Mouse (Mus musculus) intestine, embryonic 15.5 days (tissue): Measurements from ENCODE around the gene Dido1. TPM values are rescaled to one million over a fixed set of nuclear protein-coding genes. Genes with fewer than 3 reads are reported as not detected.
A peak's percentile ranks its signal among the peaks of the same experiment; 100 is the strongest.

ENCODE experiments used
- ATAC-seq: fragments of 200-750 bp; cut with Nextera tagmentation; 2 replicates; pipeline ENCODE4 v1.8.0; 2017; ENCODE audit warnings: moderate TSS enrichment, moderate library complexity
- H3K27ac ChIP-seq: fragments of 300-500 bp; sonication (generic); 2 replicates; pipeline ENCODE4 v1.5.1; 2015; ENCODE audit warnings: mild to moderate bottlenecking, inconsistent platforms
- H3K27me3 ChIP-seq: fragments of 300-500 bp; sonication (generic); replicated peaks from 2 replicates; pipeline ENCODE4 v1.6.1; 2015; ENCODE audit warnings: inconsistent platforms
- H3K36me3 ChIP-seq: fragments of 300-500 bp; sonication (generic); 2 replicates; pipeline ENCODE4 v1.6.1; 2015; ENCODE audit warnings: inconsistent platforms
- H3K4me1 ChIP-seq: fragments of 300-500 bp; sonication (generic); replicated peaks from 2 replicates; pipeline ENCODE4 v1.6.1; 2015; ENCODE audit warnings: inconsistent platforms
- H3K4me2 ChIP-seq: fragments of 300-500 bp; sonication (generic); replicated peaks from 2 replicates; pipeline ENCODE4 v1.6.1; 2015; ENCODE audit warnings: mild to moderate bottlenecking, inconsistent platforms
- H3K4me3 ChIP-seq: fragments of 300-500 bp; sonication (generic); replicated peaks from 2 replicates; pipeline ENCODE4 v1.5.1; 2015; ENCODE audit warnings: inconsistent platforms
- H3K9ac ChIP-seq: fragments of 300-500 bp; sonication (generic); 2 replicates; pipeline ENCODE4 v1.6.1; 2015; ENCODE audit warnings: inconsistent platforms
- H3K9me3 ChIP-seq: fragments of 300-500 bp; sonication (generic); 2 replicates; pipeline ENCODE4 v1.6.1; 2016; ENCODE audit warnings: inconsistent platforms
- WGBS: fragments of 180-500 bp; shearing (Covaris S2); methylation state at CpG from one replicate; pipeline ENCODE4 v1.1.7; 2015; 5-methylcytosine and 5-hydroxymethylcytosine counted together
- polyA plus RNA-seq: library from polyadenylated mRNA; unstranded; fragments of >200 nt; fragmentation: Nextera tagmentation; extraction: Ambion mirVana; gene quantifications from 2 replicates; pipeline ENCODE4 v1.2.1, GENCODE M21; 2015

The Dido1 gene
- polyA plus RNA-seq, 1 experiment from 2014 or later: 22.8 TPM

DNA sequence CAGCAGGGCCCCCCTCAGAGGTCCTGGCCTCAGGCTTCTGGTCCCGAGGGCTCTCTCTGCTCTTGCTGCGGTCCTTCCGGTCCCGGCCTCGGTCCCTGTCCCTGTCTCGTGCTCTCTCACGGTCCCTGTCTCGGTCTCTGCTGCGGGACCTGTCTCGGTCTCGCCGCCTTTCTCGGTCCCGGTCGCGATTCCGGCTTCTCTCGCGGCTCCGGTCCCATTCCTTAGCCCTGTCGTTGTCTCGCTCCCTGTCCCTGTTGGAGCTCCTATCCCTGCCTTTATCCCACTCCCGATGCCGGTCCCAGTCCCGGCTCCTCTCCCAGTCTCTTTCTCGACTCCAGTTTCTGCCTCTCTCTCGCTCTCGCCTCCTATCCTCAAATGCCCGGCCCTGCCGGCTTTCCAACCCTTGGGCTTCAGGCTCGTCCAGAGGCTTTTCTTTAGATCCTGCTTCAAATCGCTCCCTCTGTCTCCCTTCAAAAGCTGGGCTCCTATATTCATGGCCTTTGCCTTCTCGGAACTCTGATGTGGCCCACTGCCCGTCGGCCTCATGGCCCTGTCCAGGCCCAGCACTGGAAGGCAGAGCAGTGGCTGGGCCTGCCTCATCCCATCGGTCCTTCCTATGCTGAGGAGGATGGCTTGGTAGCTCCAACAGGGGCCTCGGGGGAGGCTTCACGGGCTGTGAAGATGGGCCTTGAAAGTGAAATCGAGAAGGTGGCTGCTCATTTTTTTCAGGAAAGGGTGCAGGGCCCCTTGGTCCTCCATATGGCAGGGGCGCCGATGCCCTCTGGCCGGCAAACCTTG, 50.2 kb downstream of the Dido1 start:
- no peak overlapping the region for H3K9ac ChIP-seq
- peaks cover 8% of the 10 kb centered on the region; the same call in 1 of the 2 replicates for H3K36me3 ChIP-seq
- peak overlapping the region; percentile 24 for H3K4me2 ChIP-seq
- H3K4me1 ChIP-seq: 0 out of 2 replicates have a peak, but pooled peaks cover 4% of the 10 kb centered on the region
- H3K9me3 ChIP-seq: no peaks in the 10 kb centered on the region
- no peak overlapping the region for H3K4me3 ChIP-seq
- no peak overlapping the region for H3K27ac ChIP-seq
- H3K27me3 ChIP-seq: no peaks in the 10 kb centered on the region
- 40% methylated on average over 42 of the region's 42 CpGs for WGBS
- ATAC-seq: 0 out of 2 replicates have a peak, but pooled peaks have one; percentile 48

DNA sequence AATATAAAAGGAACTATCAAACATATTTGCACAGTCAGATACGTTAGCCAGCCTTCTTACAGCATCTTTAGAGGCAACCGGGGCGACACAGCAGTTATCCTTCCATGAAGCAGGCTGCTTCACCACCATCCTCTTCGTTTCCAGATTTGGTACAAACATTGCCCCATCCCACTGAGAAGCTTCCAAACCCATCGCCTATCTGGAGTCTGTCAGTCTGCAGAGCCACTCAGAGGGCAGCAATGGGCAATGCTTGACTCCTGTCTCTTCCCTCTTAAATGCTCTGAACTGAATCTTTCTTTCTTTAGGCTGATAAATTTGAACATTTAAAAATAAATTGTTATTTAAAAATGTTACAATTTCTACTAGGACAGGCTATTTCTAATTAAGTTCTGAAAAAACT, 51.4 kb downstream of the Dido1 start:
- WGBS: 81% methylated on average over 5 of the region's 5 CpGs
- H3K4me3 ChIP-seq: no peak overlapping the region
- no peak overlapping the region for H3K4me2 ChIP-seq
- H3K9me3 ChIP-seq: no peaks in the 10 kb centered on the region
- no peaks in the 10 kb centered on the region for H3K27me3 ChIP-seq
- no peak overlapping the region for H3K9ac ChIP-seq
- no peak overlapping the region for H3K27ac ChIP-seq
- 0 out of 2 replicates have a peak, but pooled peaks cover 4% of the 10 kb centered on the region for H3K4me1 ChIP-seq
- peaks cover 8% of the 10 kb centered on the region; the same call in 1 of the 2 replicates for H3K36me3 ChIP-seq
- ATAC-seq: no peak

DNA sequence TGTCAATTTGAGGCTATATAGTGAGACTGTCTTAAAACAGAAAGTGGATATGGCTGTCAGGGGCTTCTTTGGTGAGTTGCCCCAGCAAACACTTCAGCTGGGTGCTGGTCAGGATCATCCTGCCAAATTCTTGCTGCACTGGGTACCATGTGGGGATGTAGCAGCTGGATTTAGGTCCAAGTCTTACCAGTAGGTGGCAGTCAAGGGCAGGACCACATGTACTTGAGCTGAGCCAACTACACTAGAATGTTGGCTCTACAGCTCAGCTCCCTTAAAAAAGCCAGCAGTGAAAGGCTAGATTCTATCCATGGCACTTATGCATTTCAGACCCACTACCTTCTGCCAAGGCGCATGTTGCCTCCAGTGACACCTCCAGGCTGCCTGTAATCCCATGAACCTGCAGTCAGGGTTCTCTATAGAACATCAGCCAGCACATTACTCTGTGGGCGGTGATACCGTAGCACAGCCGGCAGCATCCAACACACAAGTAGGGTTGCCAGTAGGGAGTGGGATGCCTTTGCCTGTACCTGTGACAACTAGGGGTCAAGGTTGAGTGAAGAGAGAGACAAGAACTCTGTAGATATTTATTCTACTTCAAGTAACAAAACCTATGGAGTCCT, 52.3 kb downstream of the Dido1 start:
- Histone ChIP-seq H3K36me3 (peaks cover 8% of the 10 kb centered on the region; the same call in 1 of the 2 replicates), H3K4me2 (no peak overlapping the region), H3K4me3 (no peak overlapping the region), H3K27me3 (no peaks in the 10 kb centered on the region), H3K9me3 (no peaks in the 10 kb centered on the region), H3K4me1 (0 out of 2 replicates have a peak, but pooled peaks cover 4% of the 10 kb centered on the region), H3K9ac (no peak overlapping the region), H3K27ac (no peak overlapping the region)
- ATAC-seq: 0 out of 2 replicates have a peak, but pooled peaks have one; percentile 53
- 78% methylated on average over 4 of the region's 4 CpGs for WGBS

DNA sequence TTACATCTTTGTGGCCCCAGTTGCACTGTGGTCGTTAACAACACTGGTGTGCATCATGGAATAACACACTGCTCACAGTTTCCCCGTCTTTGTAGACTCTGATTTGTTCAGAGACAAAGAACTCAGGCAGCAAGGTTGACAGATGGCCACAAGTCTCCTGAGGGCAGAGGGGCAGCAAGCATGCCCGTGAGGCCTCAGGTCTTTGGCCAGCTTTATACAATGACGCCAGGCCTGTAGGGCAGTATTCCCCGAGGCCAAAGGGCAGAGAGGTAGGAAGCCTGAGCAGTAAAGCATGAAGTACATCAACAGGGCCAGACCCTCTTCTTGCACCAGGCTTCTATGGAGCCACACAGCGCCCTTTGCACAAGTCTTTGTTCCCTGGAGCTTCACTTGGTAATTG, 54.6 kb downstream of the Dido1 start:
- Histone ChIP-seq H3K36me3 (no peaks in the 10 kb centered on the region), H3K4me3 (no peak overlapping the region), H3K9me3 (no peaks in the 10 kb centered on the region), H3K4me1 (0 out of 2 replicates have a peak, but pooled peaks cover 4% of the 10 kb centered on the region), H3K27ac (no peak overlapping the region), H3K27me3 (no peaks in the 10 kb centered on the region), H3K4me2 (no peak overlapping the region), H3K9ac (no peak overlapping the region)
- no peak for ATAC-seq
- 70% methylated on average over 6 of the region's 6 CpGs for whole genome bisulfite sequencing

DNA sequence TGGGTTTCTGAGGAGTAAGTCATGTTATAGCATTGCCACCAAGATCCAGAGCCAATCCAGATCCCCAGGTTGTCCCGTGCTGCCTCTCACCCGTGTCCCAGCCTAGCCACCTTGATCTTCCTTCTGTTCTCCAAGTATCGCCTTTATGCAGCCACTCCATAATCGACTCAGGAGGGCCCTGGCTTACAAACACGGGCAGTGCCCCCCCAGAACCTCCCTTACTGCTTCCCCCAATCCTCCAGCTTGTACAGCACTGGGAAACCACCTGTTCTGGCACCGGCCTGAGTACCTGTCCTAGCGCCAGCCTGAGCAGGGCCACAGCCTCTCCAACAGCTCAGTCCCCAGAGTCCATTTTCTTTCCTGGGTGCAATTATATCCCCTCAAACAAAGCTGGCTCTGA, 55.1 kb downstream of the Dido1 start:
- no peaks in the 10 kb centered on the region for H3K9me3 ChIP-seq
- no peaks in the 10 kb centered on the region for H3K27me3 ChIP-seq
- no peak for ATAC-seq
- H3K4me1 ChIP-seq: 0 out of 2 replicates have a peak, but pooled peaks cover 3% of the 10 kb centered on the region
- no peak overlapping the region for H3K9ac ChIP-seq
- 74% methylated on average over 7 of the region's 7 CpGs for WGBS
- no peak overlapping the region for H3K4me2 ChIP-seq
- H3K27ac ChIP-seq: no peak overlapping the region
- H3K36me3 ChIP-seq: no peaks in the 10 kb centered on the region
- H3K4me3 ChIP-seq: no peak overlapping the region

DNA sequence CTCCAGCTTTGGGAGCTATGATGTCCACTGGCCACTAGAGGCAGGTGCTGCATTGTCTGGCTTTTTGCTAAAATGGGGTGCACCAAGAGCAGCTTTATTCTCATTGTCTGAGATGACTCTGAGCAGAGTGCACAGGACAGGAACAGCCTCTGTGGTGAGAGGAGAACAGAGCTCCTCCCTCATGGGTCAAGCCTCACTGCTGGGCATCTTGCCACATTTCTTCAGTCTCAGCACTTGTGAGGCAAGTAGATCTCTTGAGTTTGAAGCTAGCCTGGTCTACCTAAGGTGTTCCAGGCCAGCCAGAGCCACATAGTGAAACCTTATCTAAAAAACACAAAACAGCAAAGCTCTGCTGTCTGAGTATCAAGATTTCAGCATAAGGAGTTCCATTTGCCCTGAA, 63.0 kb downstream of the Dido1 start:
- Histone ChIP-seq H3K4me2 (no peak overlapping the region), H3K27me3 (peaks cover 15% of the 10 kb centered on the region), H3K9ac (no peak overlapping the region), H3K36me3 (no peaks in the 10 kb centered on the region), H3K4me1 (peaks cover 4% of the 10 kb centered on the region; the same call in 1 of the 2 replicates), H3K9me3 (peaks cover 14% of the 10 kb centered on the region), H3K27ac (no peak overlapping the region), H3K4me3 (no peak overlapping the region)
- ATAC-seq: no peak

DNA sequence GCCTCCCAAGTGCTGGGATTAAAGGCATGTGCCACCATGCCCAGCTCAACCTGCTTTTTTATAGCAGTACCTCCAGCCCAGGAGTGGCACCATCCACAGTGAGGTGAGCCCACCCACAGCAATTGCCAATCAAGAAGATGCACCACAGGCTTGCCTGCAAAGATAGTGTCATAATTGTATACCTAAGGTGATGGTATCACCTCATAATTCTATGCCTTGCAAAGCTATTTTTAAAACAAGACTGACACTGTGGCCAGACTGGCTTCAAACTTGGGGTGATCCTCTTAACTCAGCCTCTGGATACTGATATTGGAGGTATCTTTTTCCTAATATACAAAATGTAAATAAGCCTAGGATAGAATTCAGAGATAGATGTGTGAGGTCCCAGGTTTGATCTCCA, 66.2 kb downstream of the Dido1 start:
- Histone ChIP-seq H3K9ac (no peak overlapping the region), H3K27ac (no peak overlapping the region), H3K4me1 (peaks cover 6% of the 10 kb centered on the region; the same call in 1 of the 2 replicates), H3K36me3 (no peaks in the 10 kb centered on the region), H3K27me3 (peaks cover 33% of the 10 kb centered on the region), H3K4me3 (no peak overlapping the region), H3K4me2 (no peak overlapping the region), H3K9me3 (peaks cover 14% of the 10 kb centered on the region)
- ATAC-seq: no peak

DNA sequence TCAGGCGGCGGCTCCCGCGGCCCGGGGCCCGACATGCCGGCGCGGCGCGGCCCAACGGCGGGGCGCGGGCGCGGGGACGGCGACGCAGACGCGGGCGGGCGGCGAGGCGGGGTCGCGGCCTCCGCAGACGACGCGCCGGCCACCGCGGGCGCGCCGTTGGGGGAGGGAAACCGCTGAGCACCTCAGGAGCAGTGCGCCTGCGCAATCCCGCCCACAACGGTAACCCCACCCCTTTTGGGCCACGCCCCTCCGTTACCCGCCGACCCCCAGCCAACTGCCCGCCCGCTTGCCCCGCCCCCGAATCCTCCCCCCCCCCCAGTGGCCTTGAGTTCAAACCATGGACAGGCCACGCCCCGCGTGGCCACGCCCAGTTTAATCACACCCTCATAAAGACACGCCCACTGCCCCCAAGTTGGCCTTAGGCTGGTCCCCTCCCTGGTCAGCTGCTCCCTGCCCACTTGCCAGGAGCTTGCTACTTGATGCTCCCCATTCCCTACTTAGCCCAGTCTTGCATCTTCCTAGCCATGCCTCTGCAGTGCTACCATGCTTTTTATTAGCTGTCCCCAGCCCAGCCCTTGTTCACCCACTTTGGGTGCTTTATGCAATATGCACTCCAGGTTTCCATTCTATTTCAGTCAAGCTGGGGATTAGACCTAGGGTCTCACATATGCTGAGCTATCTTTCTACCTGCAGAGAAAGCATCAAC, 67.1 kb downstream of the Dido1 start, which contains the start of gene Tcfl5:
Tcfl5 (minus strand) TSS at position 154 of the 706 bp plus-strand sequence.
- Histone ChIP-seq H3K4me3 (peak within 1 kb of the TSS; percentile 34), H3K27ac (no peak within 1 kb of the TSS), H3K9me3 (peaks cover 14% of the 10 kb centered on the region), H3K9ac (no peak within 1 kb of the TSS), H3K4me1 (peaks cover 6% of the 10 kb centered on the region; the same call in 1 of the 2 replicates), H3K27me3 (peaks cover 40% of the 10 kb centered on the region), H3K36me3 (no peaks in the 10 kb centered on the region), H3K4me2 (peak within 1 kb of the TSS; percentile 58)
- WGBS: 3% methylated on average over 38 of the region's 56 CpGs
- ATAC-seq: no peak; the same call in none of the 2 replicates

DNA sequence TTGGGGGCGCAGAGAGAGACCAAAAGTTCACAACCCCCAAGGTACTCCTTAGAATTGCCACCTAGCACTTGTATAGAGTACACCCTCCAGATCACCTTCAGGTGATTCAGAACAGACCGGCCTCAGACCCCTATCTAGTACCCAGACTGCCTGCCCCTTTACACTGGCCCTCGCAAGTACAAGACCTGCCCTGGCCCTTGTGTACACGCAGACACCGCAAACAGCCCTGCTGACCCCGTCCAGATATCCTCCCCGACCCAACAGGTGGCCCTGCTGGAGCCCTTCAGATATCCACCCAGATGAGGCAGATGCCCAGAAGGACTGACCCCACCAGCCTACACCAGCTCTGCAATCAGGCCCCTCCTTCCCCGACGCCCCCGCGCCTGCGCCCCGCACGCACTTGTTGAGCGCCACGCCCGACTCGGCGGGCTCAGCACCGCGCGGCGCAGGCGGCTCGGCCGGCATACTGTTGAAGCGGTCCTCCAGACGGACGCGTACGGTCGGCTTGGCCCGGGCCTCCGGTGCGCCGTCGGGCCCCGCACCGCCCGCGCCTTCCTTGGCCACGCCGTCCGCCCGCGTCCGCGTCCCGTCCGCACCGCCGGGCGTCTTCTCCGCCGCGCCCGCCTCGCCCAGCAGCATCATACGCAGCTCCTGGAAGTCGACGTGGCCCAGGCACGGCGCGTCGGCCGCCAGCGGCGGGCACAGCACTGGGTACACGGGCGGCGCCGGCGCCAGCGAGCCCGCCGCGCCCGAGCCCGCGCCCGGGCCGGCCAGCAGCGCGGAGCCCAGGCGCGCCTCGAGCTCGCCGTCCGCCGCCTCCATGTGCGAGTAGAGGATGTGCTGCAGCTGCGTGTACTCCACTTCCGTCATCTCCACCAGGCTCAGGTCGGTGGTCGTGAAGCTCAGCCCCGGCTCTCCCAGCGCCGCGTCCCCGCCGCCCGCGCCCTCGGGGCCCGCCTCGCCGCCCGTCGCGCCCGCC, 67.9 kb downstream of the Dido1 start:
- 2% methylated on average over 80 of the region's 112 CpGs for WGBS
- Histone ChIP-seq H3K4me3 (peak overlapping the region; percentile 34), H3K36me3 (no peaks in the 10 kb centered on the region), H3K4me1 (peaks cover 6% of the 10 kb centered on the region; the same call in 1 of the 2 replicates), H3K27me3 (peaks cover 40% of the 10 kb centered on the region), H3K9me3 (peaks cover 14% of the 10 kb centered on the region), H3K9ac (no peak overlapping the region), H3K4me2 (peak overlapping the region; percentile 58), H3K27ac (no peak overlapping the region)
- peak; percentile 72 for ATAC-seq

DNA sequence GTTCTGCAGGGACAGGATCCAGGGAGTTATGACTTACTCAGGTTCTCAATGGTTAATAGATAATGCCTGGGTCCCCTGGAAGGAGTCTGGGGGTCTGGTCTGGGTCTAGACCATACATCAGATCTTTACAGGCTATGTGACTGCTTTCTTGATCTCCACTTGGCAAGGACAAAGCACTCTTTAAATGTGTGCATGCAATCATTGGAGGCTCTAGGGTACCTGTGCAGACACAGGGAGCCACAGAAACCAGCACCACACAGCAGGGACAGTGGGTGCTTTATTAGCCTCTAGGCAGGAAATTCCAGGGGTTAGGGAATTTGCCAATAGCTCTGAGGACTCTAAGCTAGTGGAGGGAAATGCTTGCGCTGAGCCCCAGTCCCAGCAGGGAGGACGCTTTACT, 97.9 kb downstream of the Dido1 start:
- no peak overlapping the region for H3K9ac ChIP-seq
- H3K27me3 ChIP-seq: no peaks in the 10 kb centered on the region
- no peak overlapping the region for H3K27ac ChIP-seq
- H3K4me2 ChIP-seq: no peak overlapping the region
- no peak overlapping the region for H3K4me3 ChIP-seq
- no peaks in the 10 kb centered on the region for H3K9me3 ChIP-seq
- no peaks in the 10 kb centered on the region for H3K36me3 ChIP-seq
- ATAC-seq: no peak
- H3K4me1 ChIP-seq: no peaks in the 10 kb centered on the region
- WGBS: 76% methylated on average over 2 of the region's 2 CpGs

DNA sequence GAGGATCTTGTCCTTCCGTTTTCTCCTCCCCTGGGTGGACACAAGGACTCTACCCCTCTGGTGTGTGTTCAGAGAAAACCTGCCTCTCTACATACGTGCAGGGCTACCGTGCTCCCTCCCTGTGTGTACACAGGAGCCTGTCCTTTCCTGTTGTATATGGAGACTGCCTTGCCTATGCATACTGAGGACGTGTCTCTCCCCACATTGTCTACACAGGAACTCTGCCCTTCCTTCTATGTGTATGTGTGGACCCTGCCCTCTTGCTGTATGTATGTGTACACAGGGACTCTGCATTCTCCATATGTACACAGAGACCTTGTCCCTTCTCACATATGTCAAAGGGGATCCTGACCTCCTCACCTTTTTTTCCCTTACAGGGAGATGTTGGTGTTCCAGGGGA, 99.5 kb downstream of the Dido1 start:
- no peaks in the 10 kb centered on the region for H3K36me3 ChIP-seq
- no peak overlapping the region for H3K27ac ChIP-seq
- H3K4me3 ChIP-seq: no peak overlapping the region
- H3K9me3 ChIP-seq: no peaks in the 10 kb centered on the region
- ATAC-seq: peak; percentile 63
- H3K9ac ChIP-seq: no peak overlapping the region
- no peak overlapping the region for H3K4me2 ChIP-seq
- no peaks in the 10 kb centered on the region for H3K27me3 ChIP-seq
- H3K4me1 ChIP-seq: no peaks in the 10 kb centered on the region
- 58% methylated on average over 4 of the region's 4 CpGs for WGBS
